Mouse (Mus musculus): Measurements from ENCODE around the gene Setd2.
A peak's percentile ranks its signal among the peaks of the same experiment; 100 is the strongest.

The Setd2 gene

GRCm38 (mm10) chr9:110623416-110624195 lies 91.2 kb downstream of the Setd2 start:
- peak in 1 of 2 experiments; percentile 37 for DNase-seq

- DNase-seq = peak; percentile 93 to 96
Observed at GRCm38 (mm10) chr9:110624361-110625166, 92.2 kb downstream of the Setd2 start, which contains the start of gene Nradd. Nradd (minus strand) TSS chr9:110624452.

GRCm38 (mm10) chr9:110625350-110625908 lies 93.0 kb downstream of the Setd2 start:
- no peak for DNase-seq

GRCm38 (mm10) chr9:110630171-110630570 lies 97.8 kb downstream of the Setd2 start:
- peak; percentile 70 to 87 for DNase-seq

GRCm38 (mm10) chr9:110631191-110631590 lies 98.8 kb downstream of the Setd2 start:
- peak; percentile 63 to 66 for DNase-seq

GRCm38 (mm10) chr9:110631651-110632275 lies 99.4 kb downstream of the Setd2 start:
- DNase-seq = peak in 1 of 2 experiments; percentile 39

GRCm38 (mm10) chr9:110632671-110633070 lies 100.3 kb downstream of the Setd2 start:
- DNase-seq = peak in 1 of 2 experiments; percentile 44

GRCm38 (mm10) chr9:110633882-110634281 lies 101.5 kb downstream of the Setd2 start:
- peak in 1 of 2 experiments; percentile 46 for DNase-seq

GRCm38 (mm10) chr9:110635225-110635624 lies 102.8 kb downstream of the Setd2 start:
- peak; percentile 90 to 96 for DNase-seq

GRCm38 (mm10) chr9:110638611-110639021 lies 106.2 kb downstream of the Setd2 start:
- DNase-seq = peak in 1 of 2 experiments; percentile 58

- DNase-seq = no peak
Observed at GRCm38 (mm10) chr9:110641006-110641405, 108.6 kb downstream of the Setd2 start.

GRCm38 (mm10) chr9:110642812-110643524 lies 110.6 kb downstream of the Setd2 start:
- DNase-seq = peak in 1 of 2 experiments; percentile 73

GRCm38 (mm10) chr9:110643787-110644186 lies 111.4 kb downstream of the Setd2 start:
- DNase-seq = peak; percentile 60 to 94

GRCm38 (mm10) chr9:110644295-110644694 lies 111.9 kb downstream of the Setd2 start:
- peak in 1 of 2 experiments; percentile 58 for DNase-seq

- DNase-seq = peak in 1 of 2 experiments; percentile 37
Observed at GRCm38 (mm10) chr9:110645219-110645618, 112.8 kb downstream of the Setd2 start.

- no peak for DNase-seq
Observed at GRCm38 (mm10) chr9:110649775-110650174, 117.4 kb downstream of the Setd2 start.

GRCm38 (mm10) chr9:110651931-110652722 lies 119.7 kb downstream of the Setd2 start:
- peak; percentile 74 to 86 for DNase-seq

GRCm38 (mm10) chr9:110652963-110653654 lies 120.7 kb downstream of the Setd2 start:
- DNase-seq = no peak

- DNase-seq = peak; percentile 96 to 99
Observed at GRCm38 (mm10) chr9:110653655-110654461, 121.5 kb downstream of the Setd2 start, which contains the start of gene Nbeal2. Nbeal2 (minus strand) TSS chr9:110654161.
